Mouse (Mus musculus): ENCODE measurements at regions not wholly inside any gene's neighbourhood (a gene's known extent, or its start where the extent isn't known, plus 50 kb on each side); places are given as distances from the start of the nearest gene placed in this dataset.

DNA sequence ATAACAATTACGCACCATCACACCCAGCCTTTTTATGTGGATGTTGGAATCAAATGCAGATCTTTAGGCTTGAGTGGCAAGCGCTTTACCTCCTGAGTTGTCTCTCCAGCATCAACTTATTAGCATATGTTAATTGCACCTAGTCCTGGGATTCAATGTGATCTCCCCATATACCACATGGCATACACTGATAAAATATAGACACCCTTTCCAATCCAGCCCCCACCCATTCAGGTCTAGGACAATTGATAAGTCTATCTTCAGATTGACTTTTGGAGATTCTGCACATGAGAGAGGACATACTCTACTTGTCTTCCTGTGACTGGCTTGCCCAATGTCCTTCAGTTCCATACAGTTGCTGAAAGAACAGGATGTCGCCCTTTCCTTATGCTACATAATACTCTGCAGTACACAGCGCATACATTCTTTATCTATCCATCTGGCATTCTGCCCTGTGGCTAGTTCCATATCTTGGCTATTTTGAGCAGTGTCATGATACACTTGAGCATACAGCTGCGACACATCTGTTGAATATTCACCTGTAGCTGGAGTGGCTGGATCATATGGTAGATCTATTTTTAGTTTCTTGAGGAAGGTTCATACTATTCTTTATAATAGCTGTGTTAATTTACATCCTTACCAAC lies 120.3 kb downstream of the Gsdmc2 start:
- intact Hi-C loops (cut with DNase I), result loop anchor here (5.0 kb wide), 1 partner anchor 1742 kb away; no protein-coding TSS in a partner anchor
- no peak for DNase-seq

DNA sequence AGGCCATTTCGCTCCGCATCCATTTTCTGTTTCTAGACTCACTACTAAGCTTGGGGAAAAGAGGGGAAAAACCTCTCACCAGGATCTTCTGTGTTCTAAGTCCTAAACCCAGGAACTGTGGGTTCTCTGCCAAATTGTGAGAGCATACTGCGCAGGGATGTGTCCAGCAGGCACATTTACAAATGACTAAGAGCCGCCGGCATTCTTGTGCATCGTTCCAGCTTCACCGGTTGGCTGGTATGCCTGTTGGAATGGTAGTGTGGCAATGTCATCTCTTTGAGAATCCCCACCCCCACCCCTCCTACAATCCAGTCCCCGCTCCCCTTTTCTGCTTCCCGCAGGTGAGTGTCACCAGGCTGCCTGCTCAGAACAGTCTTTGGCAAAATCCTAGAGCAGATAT lies 122.0 kb downstream of the Gsdmc2 start:
- peak; percentile 39 to 41 for DNase-seq
- intact Hi-C loops (cut with DNase I), result loop anchor here (5.0 kb wide), 1 partner anchor 1741 kb away; no protein-coding TSS in a partner anchor

DNA sequence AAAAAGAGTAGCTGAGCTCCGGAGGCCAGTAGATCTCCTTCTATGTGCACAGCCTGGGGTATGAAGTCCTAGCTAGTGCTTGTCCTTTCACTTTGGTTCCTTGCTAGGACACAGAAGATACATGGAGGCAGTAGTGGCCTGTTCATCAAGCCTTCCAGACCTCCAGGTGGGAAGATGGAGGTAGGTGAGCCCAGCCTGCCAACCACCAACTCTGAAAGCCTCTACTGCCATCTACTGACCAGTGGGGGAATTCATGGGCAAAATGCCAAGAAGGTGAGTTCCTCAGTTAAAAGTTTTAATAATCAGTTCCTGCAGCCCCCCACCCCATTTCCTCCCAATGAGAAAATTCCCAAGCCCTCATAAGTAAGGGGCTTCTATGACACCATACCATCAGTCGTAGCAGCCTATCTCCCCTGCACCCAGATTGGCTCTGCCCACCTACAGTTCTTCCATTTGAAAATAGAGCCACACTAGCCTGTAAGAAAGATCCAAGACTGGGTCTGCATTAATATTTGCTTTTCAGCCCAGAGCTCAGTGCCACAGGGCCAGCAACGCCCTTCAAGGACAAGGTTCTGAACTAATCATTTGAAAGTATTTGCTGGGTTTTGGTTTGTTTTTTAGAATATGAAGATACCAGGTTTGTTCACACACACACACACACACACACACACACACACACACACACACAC lies 123.2 kb downstream of the Gsdmc2 start:
- DNase-seq, result peak; percentile 32 to 71
- intact Hi-C loops (cut with DNase I), result loop anchor here (5.0 kb wide), 1 partner anchor 1740 kb away; no protein-coding TSS in a partner anchor

DNA sequence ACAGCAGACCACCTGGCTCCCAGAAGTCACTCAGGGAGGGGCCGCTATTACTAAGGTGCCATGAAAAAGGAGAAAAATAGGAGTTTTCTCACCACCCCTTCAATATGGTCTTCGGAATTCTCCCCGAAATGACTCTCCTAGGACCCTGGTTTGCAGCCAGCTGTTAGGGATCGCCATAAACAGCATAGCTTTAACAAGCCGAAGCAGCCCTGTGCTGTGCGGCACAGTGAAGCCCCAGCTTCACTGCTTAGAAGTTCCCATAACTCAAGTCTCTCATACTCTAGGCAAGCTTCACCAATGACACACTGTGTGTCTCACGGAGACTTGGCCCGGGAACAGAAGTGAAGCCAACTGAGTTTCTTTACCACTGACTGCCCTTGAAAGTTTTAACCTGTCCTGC lies 127.2 kb downstream of the Gsdmc2 start:
- intact Hi-C loops (cut with DNase I), result no loop called here
- DNase-seq, result no peak

DNA sequence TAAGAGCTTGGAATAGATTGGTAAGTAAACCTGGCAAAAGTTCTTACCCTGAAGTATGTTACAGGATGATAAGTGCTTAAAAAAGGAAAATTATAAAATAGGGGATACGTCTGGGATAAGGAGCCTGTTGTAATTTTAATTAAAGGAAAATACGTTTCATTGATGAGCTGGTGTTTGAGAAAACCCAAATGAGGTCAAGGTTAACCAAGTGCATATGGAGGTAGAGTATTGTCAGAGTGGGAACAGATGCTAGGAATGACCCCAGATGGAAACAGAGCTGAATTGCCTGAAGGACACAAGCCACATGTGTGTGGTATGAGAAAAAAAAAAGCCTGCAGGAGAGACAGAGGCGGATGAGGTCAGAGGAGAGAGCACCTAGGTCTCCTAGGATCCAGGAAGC lies 131.3 kb downstream of the Gsdmc2 start:
- no peak for DNase-seq
- intact Hi-C loops (cut with DNase I), result no loop called here

DNA sequence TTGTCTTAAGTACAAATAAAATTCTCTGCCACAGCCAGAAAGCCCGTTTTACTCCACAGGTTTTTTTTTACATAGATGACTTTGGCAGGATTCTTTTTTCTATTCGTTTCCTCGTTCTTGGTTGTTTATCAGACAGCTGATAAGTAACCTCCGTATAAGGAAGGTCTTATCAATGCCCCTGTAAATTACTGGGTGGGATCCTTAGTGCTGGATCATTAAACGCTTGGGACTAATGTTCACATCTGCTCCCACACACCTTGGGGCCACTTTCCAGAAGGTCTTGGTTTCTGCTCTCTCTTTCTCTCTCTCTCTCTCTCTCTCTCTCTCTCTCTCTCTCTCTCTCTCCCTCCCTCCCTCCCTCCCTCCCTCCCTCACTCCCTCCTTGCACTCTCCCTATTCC lies 134.6 kb downstream of the Gsdmc2 start:
- intact Hi-C loops (cut with DNase I), result no loop called here
- no peak for DNase-seq

DNA sequence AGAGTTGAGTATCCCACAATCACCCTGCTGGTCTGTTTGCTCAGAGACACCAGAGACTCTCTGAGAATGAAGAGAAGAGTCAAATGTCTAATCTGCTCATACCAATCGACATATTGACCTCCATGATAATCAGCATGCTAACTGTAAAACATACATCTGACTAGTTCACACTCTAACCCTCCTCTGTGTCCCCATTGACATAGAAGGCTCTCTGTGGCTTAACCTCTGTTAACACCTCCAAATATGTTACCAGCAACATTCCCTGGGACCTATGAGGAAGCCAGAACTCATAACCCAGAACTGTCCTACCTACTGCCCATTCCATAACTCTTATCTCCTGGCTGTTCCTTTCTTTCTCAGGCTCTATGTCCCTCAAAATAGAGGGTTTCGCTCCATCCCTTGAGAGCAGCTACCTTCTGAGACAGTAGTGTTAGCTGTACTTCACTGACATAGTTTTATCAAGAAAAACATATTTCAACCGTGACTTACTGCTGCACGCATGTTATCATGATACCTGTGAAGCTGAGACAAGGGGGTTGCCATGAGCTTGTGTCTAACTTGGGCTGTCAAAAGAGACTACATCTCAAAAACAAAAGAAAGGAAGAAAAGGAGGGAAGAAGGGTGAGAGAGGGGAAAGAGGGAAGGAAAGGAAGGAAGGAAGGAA lies 135.6 kb downstream of the Gsdmc2 start:
- intact Hi-C loops (cut with DNase I), result no loop called here
- no peak for DNase-seq

DNA sequence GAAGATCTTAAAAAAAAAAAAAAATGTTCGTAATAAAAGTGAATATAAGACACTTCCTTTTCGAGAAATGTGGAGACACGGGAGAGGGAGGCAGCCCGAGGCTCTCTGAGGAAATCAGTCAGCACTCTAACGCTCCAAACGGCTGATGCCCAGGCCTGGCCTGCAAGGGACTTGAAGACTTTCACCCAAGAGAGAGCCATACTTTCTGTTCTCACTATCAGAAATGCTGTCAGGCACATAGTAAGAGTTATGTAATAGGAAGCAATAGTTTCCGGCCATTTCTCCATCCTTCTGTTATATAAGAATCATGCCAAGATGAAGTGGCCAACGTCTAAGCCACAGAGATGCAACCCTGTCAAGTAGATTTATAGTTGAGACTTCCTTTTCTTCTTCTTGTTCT lies 140.3 kb downstream of the Gsdmc2 start:
- no peak for DNase-seq
- intact Hi-C loops (cut with DNase I), result no loop called here

DNA sequence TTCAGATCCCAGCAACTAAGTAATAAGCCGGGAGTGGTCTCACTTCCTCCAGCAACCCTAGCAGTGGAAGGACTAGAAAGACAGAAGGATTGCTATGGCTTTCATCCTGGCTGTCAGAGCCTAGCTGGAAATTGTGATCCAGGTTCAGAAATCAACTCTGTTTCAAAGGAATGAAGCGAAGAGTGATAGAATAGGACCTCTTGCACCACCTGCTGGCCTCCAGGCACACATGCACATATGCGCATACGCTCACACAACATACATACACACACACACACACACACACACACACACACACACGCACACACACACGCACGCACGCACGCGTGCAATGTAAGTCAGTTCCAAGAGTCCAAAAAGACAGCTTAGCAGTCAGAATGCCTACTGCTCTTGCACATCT lies 147.1 kb downstream of the Gsdmc2 start:
- no peak for DNase-seq
- intact Hi-C loops (cut with DNase I), result no loop called here

DNA sequence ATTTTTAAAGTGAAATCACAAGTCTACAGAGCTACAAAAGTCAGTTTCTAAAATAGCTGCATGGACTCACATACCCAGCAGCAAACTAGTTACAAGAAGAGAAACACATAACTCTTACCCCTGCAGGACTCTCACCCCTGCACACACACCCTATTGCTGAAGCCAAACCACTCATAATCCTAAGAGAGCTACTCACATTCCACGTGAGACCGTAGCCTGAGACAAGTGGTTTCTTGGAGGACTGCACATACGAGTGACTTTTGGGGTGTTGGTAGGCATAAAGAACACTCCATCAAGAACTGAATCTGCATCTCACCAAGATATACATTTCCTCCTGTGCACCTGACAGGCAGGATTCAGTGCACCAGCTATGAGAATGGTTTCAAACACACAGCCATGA lies 150.8 kb downstream of the Gsdmc2 start:
- no peak for DNase-seq
- intact Hi-C loops (cut with DNase I), result no loop called here

DNA sequence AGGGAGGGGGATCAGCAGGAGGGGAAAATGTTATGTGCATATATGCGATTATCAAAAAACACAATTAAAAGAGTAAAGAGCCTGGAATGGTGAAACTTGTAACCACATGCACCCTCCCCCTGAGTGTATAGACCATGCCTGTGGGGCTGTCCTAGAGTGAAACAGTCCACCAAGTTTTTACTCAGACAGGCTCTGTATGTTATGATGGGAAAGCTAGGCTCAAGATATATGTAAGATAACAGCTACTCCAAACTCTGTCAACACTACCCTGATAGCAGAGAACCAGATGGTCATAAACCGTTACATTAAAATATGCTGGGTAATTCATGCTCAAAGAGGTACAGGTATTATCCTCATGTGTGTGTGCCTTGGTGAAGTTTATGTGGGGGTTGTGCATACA lies 151.4 kb downstream of the Gsdmc2 start:
- DNase-seq, result no peak
- intact Hi-C loops (cut with DNase I), result no loop called here

DNA sequence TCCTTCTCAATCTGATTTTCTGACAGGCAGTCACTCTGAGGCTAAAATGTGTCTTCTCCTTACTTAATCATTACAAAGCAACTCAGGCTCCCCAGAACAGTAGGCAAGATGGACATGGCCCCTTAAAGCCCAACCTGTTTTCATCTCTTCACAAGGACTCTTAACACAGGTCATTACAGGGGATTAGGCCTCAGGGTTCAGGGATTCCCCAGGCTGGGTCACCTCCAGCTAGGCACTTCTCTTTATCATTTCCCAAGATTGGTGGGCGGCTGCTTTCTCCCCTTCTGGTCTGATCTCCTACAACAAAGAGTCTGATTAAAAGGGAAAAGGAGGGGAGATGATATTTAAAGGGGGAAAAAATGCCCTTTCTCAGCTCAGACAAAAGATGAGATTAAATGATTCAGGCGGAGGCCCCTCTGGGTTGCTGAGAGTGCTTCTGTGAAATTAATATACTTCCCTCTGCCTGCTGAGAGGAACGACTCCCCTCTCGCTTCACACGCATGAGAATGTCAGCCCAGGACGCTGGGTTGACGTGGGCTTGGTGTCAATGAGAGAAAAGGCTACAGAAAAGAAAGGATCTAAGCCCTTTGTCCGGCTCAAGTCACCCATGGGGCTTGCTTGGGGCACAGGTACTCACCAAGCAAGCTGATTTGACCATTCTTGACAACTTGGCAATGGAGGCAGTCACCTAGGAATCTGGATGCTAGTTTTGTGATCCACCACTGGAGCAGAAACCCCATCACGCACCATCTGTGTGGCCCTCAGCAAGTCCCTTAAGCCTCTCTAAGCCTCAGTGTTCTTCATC lies 152.3 kb downstream of the Gsdmc2 start:
- DNase-seq, result no peak
- intact Hi-C loops (cut with DNase I), result no loop called here

DNA sequence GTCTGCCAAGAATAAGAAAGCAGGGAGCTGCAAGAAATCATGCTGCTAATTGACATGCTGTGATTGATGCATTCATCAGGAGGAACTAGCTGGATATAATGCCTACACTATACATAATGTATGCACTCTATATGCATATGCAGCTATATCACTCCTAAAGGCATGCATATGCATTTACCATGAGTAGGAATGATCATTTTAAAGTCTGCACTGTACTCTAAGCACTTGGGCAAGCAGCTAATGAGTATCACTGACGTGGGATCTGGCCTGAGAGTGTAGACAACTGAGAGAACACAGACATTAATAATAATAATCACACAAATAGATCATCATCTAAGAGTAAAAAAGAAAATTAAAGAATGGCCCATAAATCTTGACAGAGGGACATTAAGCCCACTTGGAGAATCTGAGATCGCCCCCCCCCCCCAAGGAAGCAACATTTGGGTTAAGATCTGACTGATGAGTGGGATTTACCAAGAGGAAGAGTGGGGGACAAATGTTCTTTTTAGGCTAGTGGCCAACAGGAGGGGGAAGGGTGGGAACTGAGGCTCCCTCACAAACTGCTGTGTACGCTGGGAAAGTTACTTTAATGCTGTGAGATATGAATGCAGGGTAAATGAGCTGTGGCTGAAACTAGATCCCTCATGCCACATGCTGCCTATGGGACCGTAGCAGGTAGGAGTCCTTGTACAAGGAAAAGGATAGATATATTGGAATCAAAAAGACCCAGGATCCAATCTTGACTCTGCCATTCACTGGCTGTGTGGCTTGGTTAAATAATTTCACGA lies 155.0 kb downstream of the Gsdmc2 start:
- DNase-seq, result no peak
- intact Hi-C loops (cut with DNase I), result no loop called here

DNA sequence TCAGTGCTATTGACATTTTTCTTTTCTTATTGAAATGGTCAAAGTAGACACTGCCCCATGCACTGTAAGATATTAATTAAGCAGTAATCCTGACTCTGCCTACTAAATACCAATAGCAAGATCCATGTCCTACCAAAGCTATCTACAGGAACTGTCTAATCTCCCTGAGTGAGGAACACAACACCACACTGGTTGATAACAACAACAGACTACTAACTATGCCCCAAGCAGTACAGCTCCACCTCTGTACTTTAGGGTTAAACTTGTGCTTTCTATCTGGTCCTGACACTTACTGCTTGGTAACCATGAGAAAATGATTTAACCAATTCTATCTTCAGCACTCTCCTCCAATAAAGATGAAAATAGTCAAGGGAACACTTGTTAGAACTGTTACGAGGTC lies 157.1 kb downstream of the Gsdmc2 start:
- DNase-seq, result no peak
- intact Hi-C loops (cut with DNase I), result no loop called here

DNA sequence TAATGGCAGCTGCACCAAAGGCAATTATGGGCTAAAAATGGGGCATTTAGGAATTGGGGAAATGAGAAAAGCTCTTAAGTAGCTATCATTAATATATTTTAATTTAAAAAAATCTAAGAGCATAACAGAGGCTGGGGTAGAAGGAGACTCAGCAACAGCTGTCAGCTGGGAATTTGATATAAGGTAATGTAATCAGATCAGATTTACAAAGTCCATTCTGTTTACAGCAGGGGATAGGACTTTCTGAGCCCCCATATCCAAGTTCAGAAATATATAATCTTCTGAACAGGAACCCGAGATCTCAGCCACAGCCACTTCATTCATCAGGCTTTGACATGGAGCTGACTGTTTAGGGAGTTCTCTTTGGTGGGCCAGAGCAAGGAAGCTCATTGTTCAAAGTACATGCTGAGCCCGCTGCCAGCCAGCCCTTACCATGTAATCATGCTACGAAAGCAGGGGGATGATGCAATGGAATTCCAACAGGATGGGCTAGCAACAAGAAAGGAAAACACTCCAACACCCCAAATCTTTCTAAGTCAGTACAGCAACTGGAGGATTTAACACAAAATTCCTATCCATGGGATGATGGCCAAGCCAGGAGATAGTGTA lies 157.9 kb downstream of the Gsdmc2 start:
- DNase-seq, result no peak
- intact Hi-C loops (cut with DNase I), result no loop called here

DNA sequence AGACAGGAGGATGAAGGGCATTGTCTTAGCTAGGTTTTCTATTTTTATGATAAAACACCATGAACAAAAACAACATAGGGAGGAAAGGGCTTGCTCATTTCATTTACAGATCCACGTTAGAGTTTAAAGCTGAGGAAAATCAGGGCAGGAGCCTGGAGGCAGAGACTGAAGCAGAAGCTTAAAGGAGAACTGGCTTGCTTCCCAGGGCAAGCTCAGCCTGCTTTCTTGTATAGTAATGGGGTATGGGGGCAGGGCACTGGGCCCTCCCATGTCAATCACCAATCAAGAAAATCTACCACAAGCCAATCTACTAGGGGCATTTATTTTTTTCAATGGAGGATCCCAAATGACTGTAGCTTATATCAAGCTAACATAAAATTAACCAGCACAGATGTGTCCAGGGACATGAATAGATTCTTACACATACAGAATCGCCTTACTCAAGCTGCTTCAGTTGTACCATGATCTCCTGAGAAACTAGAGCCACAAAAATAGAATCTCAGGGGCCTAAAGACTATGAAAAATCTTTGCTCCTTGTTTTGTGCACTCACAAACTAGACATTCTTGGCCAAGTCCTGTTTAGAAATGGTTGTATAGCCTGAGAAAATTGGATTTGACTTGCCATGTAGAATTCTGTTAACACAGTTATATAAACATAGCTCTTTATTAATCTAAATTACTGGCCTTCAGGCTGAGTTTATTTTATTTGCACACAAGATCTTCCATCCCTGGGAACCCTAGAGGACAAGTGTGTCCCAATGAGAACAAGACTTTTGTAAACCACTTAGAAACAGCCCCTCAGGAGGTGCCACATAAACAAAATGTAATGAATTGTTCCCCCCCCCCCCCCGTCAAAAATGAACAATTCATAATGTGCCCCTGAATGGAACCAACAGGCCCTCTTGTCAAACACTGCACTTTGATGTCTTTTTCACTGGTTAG lies 164.7 kb downstream of the Gsdmc2 start:
- intact Hi-C loops (cut with DNase I), result no loop called here
- no peak for DNase-seq

DNA sequence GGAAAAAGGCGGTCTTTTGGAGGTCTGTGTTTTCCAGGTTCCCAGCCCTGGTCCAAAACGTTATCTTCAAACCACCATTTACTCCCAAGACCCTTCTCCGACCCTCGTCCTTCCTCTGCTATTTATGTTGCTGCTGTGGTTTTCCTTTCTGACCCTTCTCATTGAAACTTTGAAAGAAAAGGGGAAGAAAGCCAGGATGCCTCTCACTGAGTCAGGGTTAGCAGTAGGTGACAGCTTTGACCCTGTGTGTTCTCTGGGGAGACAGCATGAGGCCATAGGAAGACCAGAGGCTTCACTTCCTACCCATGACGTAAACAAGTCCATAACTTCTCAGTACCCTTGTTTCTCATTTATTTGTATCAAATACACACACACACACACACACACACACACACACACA lies 166.1 kb downstream of the Gsdmc2 start:
- no peak for DNase-seq
- intact Hi-C loops (cut with DNase I), result no loop called here

DNA sequence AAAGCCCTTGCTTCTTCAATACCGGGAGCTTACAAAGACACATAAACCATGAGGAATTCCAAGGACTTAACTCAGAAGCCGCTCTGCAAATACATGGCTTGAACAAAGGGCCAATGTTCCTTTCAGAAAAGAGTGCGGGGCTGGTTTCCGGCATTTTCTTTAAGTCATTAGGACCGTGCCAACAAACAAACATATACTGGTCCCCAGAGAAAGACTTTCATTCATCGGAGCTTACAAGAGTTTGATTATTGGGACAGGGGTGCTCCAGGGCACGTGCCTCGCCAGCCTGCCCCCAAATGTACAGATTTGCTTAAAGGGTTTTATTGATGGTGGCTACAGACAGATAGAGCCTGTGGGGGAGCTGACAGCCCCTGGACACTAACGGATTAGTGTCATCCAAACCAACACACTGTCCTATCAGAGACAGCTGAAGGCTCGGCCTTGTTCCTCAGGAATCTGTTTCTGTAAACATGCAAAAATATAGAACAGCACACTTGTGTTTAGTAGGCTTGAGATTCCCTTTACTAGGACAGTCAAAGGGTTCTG lies 169.4 kb downstream of the Gsdmc2 start:
- intact Hi-C loops (cut with DNase I), result no loop called here
- DNase-seq, result no peak

DNA sequence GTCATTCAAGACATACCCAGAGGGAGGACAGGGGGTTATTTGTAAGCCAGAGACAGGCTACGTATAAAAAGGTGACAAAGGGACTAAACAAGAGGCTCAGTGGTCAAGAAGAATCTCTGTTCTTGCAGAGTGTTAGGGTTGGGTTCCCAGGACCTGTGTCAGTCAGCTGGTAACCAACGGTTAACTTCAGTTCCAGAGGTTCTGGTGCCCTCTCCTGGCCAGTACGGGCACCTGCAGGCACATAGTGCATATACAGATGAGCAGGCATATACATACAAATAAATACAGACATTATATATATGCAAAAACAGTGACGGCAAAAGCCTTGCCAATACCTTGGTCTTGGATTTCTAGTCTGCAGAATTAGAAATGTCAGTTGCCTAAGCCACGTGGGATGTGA lies 170.6 kb downstream of the Gsdmc2 start:
- intact Hi-C loops (cut with DNase I), result no loop called here
- no peak for DNase-seq

Measured in heart, postnatal 10 days (tissue).